Mouse (Mus musculus): ENCODE data around the gene Clstn2.

- TF ChIP-seq CTCF (IDR thresholded peaks at IDR 0.05; ENCODE audit: low read depth, low read length) = no peak
- no peak for TF ChIP-seq POLR2AphosphoS5 (IDR thresholded peaks at IDR 0.05; ENCODE audit: insufficient replicate concordance, low read depth, low read length)
- TF ChIP-seq TAL1 (conservative IDR thresholded peaks at IDR 0.05; ENCODE audit: low read depth, low read length) = no peak
- no peak for TF ChIP-seq GATA2 (IDR thresholded peaks at IDR 0.05; ENCODE audit: borderline replicate concordance, low read depth, low read length)
These were observed 205.3 kb downstream of the Clstn2 start for GRCm38 (mm10) chr9:97827689-97828088.
